Mouse (Mus musculus): ENCODE measurements at regions not wholly inside any gene's neighbourhood (a gene's known extent, or its start where the extent isn't known, plus 50 kb on each side); places are given as distances from the start of the nearest gene placed in this dataset.

DNA sequence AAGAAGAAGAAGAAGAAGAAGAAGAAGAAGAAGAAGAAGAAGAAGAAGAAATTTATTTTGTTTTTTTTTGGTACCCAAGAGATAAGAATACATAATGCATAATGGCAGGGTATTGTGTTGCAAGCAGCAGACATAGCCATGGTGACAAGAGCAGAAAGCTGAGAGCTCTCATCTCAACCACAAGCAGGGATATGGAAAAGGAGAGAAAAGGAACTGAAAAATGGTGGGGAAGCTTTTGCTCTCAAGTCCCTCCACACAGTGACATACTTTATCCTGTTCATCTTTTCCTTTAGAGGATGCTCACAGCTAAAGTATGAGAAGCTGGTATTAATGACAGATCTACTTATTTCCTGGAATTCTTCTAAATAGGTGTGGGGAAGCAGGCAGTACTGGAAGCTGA lies 115.2 kb upstream of the Pik3r1 start:
- DNase-seq: no peak

- DNase-seq: no peak
These were observed 116.7 kb upstream of the Pik3r1 start for GRCm38 (mm10) chr13:101884752-101885151.

DNA sequence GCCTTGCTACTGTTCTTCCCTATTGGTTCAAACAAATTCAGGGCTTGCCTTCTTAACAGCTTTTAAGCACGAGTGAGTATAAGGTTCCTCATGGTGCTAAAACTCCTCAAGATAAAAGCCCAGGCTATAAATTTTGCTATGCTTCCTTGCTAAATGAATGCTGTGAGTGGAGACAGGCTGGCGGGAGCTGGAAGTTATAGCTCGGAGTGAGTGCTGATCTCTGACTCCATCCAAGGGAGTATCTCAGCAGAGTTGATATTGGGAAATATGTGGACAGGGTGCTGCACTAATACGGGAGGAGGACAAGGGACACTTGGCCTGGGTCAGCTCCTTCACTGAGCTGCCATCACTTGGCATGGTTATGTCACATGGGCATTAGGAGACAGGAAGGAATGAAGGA lies 123.5 kb upstream of the Pik3r1 start:
- no peak for DNase-seq

DNA sequence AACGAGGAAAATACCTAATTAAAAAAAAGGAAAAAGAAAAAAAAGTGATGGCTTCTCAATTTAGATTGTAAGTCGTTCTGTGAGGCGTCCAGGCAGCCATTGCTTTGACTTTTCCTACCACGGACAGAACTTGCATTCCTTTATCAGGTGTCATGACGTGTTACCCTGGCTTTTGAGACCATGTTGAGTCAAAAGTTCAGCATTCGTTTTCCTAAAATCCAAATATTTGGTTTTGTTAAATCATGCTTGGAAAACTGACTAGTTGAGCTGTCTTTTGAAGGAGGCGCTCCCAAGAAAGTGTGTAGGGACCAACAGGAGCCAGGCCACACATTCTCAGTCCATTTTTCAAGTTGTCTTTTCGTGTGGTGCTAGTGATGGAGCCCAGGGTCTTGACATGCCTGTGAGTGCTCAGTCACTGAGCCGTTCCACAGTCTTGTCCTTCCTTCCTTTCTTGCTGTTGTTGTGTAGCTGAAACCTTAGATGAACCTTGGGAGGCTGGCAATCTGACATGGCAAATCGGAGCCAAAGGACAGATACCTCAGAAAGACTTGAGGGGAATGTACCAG lies 125.1 kb upstream of the Pik3r1 start:
- no peak for DNase-seq

GRCm38 (mm10) chr13:101895161-101895560 lies 127.1 kb upstream of the Pik3r1 start:
- DNase-seq: no peak

GRCm38 (mm10) chr13:101895686-101896085 lies 127.7 kb upstream of the Pik3r1 start:
- no peak for DNase-seq

DNA sequence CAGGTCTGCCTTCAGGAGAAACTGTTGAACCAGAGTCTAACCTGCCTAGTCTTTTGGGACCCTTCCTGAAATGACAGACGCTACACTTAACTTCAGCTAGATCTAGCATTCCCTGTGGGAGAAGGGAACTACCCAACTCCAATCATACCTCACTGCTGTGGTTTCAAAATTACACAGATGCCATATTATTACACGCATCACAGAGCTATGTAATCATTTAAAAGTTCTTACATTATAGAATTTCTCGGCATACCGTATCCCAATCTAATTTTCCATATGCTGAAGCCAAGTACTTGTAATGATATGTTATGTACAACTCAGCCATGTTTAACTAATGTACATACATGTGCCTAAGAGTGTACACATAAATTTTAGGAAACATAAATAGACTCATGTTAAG lies 128.9 kb upstream of the Pik3r1 start:
- no peak for DNase-seq

DNA sequence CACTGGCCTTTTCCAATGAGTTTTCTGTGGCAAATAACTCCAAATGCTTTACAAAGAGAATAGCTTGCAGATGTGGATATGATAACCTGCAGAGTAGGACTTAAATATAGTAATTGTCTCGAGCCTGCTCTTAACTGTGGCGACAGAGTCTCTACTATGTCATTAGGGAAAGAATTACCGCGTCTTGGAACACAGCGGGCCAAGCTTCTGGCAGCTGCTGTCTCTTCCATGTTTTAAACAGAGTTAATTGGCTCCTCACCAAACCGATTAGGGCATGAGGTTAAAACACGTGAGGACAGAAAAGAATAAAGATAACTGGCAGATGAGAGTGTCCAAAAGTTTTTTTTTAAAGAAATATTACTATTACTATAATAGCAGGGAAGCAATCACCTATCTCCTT lies 134.2 kb upstream of the Pik3r1 start:
- no peak for DNase-seq

DNA sequence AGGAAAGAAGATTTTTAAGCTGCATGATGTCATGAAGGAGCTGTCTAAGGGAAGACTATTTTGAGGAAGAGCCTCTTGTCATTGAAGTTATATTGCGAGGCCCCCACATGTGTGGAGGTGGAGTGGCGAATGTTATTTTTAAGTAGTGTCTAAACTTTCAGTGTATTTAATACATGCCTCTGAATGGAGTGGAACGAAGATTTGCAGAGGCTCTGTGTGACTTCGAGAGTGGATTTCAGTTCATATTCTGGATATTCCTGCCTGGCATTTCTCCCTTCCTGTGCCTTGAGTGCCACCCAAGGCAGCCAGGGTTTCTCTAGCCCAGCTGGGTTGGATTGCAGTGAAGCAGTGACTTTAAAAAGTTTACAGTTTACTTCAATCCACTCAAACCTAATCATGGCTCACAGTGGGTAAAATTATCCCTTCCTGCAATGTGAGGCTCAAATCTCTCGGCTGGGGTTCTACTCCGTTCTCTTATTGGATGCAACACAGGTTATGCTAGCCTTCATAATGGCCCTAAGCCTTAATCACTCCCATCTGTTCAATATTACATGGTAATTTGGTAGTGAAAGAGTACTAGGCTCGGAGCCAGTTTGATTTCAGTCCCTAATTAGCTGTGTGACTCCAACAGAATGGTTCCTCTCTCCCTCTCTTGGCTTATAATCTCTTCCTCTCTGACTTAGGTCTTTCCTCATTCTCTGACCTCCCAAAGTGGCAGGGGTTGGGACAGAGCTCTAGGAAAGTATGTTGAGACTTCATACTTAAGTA lies 138.1 kb upstream of the Pik3r1 start:
- DNase-seq: no peak

DNA sequence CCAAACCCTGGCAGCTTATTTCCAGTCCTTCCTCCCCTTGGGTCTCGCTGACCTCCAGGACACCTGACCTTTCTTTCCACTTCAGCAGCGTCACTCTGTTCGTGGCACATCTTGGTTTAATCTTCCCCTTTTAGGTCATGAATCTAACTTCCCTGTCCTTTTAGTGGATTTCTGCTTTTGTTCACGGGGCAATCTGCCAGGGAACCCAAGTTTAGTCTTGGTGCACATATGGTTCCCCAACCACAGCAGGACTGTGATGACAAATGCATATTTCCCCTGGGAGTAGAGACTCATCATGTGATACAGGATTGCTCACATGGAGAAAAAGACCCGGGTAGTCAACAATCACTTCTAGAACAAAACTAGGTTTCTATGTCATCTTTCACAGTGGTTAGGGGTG lies 141.0 kb upstream of the Pik3r1 start:
- peak; percentile 31 for DNase-seq

GRCm38 (mm10) chr13:101910687-101911086 lies 142.7 kb upstream of the Pik3r1 start:
- no peak for DNase-seq

DNA sequence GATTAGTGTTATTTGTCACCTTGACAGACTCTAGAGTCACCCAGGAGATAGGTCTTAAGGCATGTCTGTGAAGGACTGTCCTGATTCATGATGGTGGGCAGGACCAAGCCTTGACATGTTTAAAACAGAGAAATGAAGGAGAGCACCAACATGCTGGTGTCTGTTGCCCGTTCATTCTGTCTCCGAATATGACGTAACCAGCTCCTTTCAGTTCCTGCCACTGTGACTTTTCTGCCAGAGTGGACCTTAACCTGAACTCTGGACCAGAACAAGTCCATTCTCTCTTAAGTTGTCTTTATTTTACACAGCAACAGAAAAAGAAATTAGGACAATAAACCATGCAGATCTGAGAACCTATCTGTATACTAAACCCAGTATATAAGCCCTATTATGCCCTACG lies 146.1 kb upstream of the Pik3r1 start:
- DNase-seq: no peak

DNA sequence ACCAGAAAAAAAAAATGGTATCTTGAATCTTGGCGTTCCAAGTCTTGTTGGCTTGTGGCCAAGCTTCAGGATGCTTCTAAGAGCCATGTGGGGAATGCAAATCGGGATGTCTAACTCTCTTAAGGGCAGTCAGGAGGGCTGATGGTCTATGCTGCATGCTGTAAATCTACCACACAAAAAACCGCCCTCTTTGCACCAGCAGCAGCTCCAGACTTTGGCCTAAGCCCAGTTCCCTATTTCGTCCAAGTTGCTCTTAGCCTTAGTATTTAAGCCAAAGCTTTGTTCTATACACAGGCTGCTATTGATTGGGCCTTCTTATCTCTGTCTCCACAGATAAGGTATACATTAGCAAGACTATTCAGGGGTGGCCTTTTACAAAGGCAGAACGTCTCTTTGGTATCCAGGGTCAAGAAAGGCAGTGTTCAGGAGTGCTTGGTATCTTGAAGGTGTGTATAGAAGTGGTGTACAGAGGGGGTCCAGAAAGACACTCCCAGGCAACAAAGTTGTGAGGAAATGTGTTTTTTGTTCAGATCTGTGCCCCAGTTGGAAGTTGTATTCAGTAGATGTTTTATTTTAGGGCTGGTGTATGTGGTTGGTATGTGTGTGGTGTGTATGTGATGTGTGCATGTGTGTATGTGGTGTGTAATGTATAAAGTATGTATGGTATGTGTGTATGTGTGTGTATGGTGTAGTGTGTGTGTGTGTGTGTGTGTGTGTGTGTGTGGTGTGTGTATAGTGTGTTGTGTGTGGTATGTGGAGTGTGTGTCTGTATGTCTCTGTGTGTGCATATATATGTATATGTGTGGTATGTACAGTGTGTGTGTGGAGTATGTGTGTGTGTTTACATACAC lies 146.9 kb upstream of the Pik3r1 start:
- DNase-seq: no peak

GRCm38 (mm10) chr13:101915542-101915941 lies 147.5 kb upstream of the Pik3r1 start:
- no peak for DNase-seq

DNA sequence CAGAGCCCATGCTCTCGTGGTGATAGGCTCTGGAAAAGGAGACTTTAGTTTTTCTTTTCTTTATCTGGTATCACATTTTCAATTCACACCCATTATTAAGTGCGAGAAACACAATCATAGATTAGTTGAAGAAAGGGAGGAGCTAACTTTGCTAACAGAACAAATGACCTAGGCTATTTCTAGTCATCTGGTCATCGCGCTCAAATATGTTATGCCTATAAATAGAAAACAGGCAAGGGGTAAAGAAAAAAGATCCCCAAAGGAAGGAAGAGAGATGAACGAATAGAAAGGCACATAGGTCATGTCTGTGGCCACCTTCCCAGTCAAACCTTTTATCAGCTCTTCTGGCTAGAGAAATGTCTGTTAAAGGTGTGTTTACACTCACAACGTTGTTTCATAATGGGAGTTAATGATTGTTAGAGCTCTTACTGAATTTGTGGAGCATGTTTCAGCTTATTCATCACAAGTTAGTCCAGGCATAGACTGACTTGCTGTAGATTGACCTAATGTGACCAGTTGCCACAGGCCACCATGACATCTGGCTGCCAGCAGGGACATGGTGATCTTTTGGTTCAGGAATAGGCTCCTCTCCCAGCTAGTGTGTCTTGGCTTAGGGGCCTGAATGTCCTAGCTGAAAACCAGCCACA lies 148.1 kb upstream of the Pik3r1 start:
- DNase-seq: peak; percentile 40

- DNase-seq: no peak
These were observed 148.9 kb upstream of the Pik3r1 start for GRCm38 (mm10) chr13:101916876-101917275.

DNA sequence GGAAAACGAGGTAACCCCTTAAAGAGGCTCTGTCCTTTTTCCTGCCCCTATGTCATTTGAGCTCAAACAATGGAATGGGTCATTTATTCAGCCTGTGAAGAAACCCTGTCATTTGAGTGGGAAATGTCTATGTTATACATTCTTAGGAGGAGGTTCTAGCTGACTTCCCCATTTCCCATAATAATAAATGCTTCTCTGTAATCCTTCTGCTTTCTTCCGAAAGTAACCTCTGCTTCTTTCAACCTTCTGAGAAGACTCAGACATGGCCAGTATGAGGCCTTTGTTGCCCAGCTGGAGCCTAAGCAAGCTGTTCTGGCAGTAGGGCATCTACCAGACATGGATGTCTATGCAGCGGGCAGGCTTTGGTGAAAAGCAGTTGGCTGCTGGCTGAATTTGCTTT lies 150.2 kb upstream of the Pik3r1 start:
- DNase-seq: no peak

DNA sequence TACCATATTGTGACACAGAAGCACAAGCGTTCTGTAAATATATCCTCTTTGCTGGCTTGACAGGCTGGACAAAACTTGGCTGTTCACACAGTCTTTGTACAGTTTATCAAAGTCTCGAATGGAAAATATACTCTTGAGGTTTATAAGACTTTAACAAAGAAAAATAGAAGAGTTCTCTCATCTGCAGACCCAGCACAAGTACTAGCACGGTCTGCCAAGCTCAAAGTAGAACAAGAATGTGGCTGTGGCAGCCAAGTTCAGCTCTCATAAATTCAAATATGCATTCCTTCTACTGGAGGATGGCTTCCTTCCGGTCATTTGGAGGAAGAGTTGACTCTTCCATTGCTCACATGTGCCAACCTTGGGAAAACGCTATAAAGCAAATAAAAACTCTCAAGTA lies 151.2 kb upstream of the Pik3r1 start:
- peak; percentile 49 for DNase-seq

- no peak for DNase-seq
These were observed 152.4 kb upstream of the Pik3r1 start for GRCm38 (mm10) chr13:101920384-101920783.

DNA sequence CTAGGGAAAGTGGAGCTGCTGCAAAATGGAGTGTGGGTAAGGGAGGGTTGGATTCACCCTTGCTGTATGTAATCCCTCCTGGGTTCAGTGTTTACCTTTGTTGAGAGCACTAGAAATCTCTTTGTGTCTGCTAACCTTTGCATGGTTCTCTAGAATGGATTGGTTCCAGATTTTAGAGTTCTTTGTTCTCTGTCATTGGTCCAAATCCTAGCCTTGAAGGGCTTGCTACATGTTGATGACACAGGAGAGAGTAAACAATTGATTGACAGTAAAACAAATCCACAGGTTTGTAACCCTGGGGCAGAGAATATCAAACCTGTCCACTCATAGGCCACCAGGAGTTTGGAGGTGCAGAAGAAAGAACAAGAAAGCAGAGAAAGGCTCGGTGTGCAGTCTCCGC lies 156.6 kb upstream of the Pik3r1 start:
- no peak for DNase-seq

GRCm38 (mm10) chr13:101931264-101931663 lies 163.2 kb upstream of the Pik3r1 start:
- no peak for DNase-seq

GRCm38 (mm10) chr13:101931882-101932281 lies 163.9 kb upstream of the Pik3r1 start:
- no peak for DNase-seq

DNA sequence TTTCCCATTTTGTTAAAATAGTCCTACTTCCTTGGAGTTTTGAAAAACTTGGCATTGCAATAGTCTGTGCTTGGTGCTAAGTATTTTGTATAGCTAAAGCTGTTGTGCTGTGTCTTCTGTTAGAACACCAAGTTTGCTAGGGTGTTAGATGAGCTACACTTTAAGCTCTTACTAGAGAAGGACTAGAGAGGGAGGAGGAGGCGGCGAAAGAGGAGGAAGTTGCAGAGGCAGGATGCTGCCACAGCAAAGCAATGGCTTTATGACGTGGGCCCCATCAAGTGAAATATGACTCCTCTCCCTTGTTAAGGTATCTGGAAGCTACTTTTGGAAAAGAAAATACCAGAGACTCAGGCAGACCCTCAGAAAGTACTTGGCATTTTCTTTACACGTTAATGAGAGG lies 167.8 kb upstream of the Pik3r1 start:
- no peak for DNase-seq
